Mouse (Mus musculus) liver, embryonic 14.5 days (tissue): ENCODE results near the gene Hoxb6.

ENCODE experiments used
- CTCF ChIP-seq: IDR thresholded peaks from 2 replicates; pipeline ENCODE4 v1.5.1; 2016; ENCODE audit warnings: antibody characterized with exemption, low read depth, control low read depth
- EP300 ChIP-seq: IDR thresholded peaks from 2 replicates; pipeline ENCODE4 v1.6.1; 2016; ENCODE audit warnings: antibody characterized with exemption, low read depth

- TF ChIP-seq CTCF = no peak
- no peak for TF ChIP-seq EP300
Measured at GRCm38 (mm10) chr11:96347717-96348116, 55.4 kb downstream of the Hoxb6 start.
